Mouse (Mus musculus): ENCODE measurements around the gene Pde5a.

GRCm38 (mm10) chr3:122814531-122814930 lies 85.8 kb downstream of the Pde5a start:
- no peak for TF ChIP-seq GATA2 (IDR thresholded peaks at IDR 0.05; ENCODE audit: borderline replicate concordance, low read depth, low read length)
- TF ChIP-seq CTCF (IDR thresholded peaks at IDR 0.05; ENCODE audit: low read depth, low read length), result no peak
- no peak for TF ChIP-seq GATA1 (IDR thresholded peaks at IDR 0.05; ENCODE audit: borderline replicate concordance, low read length)
